Mouse (Mus musculus) liver, adult 10 weeks (tissue): ENCODE results near the gene Hfe2. TPM values are rescaled to one million over a fixed set of nuclear protein-coding genes. Genes with fewer than 3 reads are reported as not detected.

Experiments
- polyA plus RNA-seq: library from polyadenylated mRNA; stranded (reverse); fragments of 350-450 nt; fragmentation: Illumina TruSeq; extraction: RNeasy Lipid Tissue Mini Kit (QIAGEN cat#74804); gene quantifications from one replicate; pipeline ENCODE4 v1.2.3, GENCODE M21; 2014; ENCODE audit warnings: low read depth, low replicate concordance

Hfe2 gene
- 65.1 TPM for polyA plus RNA-seq

GRCm38 (mm10) chr3:96524914-96525313 lies at the start of gene Hfe2:
TSS of gene Hfe2 (plus strand) at chr3:96525172.

GRCm38 (mm10) chr3:96557694-96558093 lies 32.7 kb downstream of the Hfe2 start, which contains the start of gene Txnip:
TSS of gene Txnip (plus strand) at chr3:96557957.

GRCm38 (mm10) chr3:96576690-96577541 lies 51.9 kb downstream of the Hfe2 start, which contains the start of gene Gm16253:
TSS of gene Gm16253 (plus strand) at chr3:96576984.

Other genes with a start within 250 kb of the Hfe2 start
- gene Fcgr1, start 231.2 kb upstream of the Hfe2 start, polyA plus RNA-seq, result 1.2 TPM
- gene BC107364, start 72.9 kb upstream of the Hfe2 start, polyA plus RNA-seq, result not detected
- gene Txnip, start 32.8 kb downstream of the Hfe2 start, polyA plus RNA-seq, result 30.9 TPM
- gene Gm16253, start 51.8 kb downstream of the Hfe2 start, polyA plus RNA-seq, result not detected
- 22.8 TPM for gene Polr3gl, start 69.0 kb downstream of the Hfe2 start, polyA plus RNA-seq
- not detected for gene Ankrd34a, start 71.5 kb downstream of the Hfe2 start, polyA plus RNA-seq
- gene Lix1l, start 76.0 kb downstream of the Hfe2 start, polyA plus RNA-seq, result 3.8 TPM
- 21.6 TPM for gene Rbm8a, start 104.8 kb downstream of the Hfe2 start, polyA plus RNA-seq
- gene Pex11b, start 110.2 kb downstream of the Hfe2 start, polyA plus RNA-seq, result 14.7 TPM
- not detected for gene Gm42957, start 110.3 kb downstream of the Hfe2 start, polyA plus RNA-seq
- 0.26 TPM for gene Itga10, start 120.4 kb downstream of the Hfe2 start, polyA plus RNA-seq
- gene Ankrd35, start 145.0 kb downstream of the Hfe2 start, polyA plus RNA-seq, result not detected
- 2.7 TPM for gene Pias3, start 171.2 kb downstream of the Hfe2 start, polyA plus RNA-seq
- gene Nudt17, start 183.4 kb downstream of the Hfe2 start, polyA plus RNA-seq, result not detected
- 11.7 TPM for gene Polr3c, start 202.5 kb downstream of the Hfe2 start, polyA plus RNA-seq
- 65.2 TPM for gene Rnf115, start 202.5 kb downstream of the Hfe2 start, polyA plus RNA-seq